Mouse (Mus musculus): ENCODE results near the gene B230118H07Rik.

The B230118H07Rik gene

DNA sequence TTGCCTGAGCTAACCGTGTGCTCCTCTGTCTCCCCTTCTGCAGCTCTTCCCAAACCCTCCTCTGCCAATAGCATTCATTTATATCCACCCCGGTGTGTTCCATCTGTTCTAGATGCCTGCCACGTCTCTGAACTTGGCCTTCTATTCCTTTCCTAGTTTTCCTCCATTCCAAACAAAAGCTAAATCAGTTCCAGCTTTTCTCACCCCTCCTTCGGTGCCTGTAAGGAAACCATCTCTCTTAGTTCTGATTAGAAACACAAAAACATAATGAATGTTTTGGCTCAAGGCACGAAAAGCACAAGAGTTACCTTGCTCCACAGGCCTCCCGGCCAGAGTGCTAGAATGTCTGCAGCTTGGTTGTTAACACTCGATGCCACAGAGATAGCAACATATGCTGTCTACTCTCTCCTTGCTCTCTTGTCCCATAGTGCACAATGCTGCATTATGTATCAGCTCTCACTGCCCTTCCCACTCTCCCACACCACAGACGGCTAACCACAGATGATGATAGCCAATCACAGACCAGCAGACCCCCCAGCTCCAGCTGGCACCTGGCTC is at the start of gene B230118H07Rik, which contains the start of gene Rag1:
Gene B230118H07Rik, minus strand, starts transcription at position 419 of the 558 bp plus-strand sequence.
Gene Rag1, minus strand, starts transcription at position 388 of the 558 bp plus-strand sequence.
- no peak for DNase-seq

DNA sequence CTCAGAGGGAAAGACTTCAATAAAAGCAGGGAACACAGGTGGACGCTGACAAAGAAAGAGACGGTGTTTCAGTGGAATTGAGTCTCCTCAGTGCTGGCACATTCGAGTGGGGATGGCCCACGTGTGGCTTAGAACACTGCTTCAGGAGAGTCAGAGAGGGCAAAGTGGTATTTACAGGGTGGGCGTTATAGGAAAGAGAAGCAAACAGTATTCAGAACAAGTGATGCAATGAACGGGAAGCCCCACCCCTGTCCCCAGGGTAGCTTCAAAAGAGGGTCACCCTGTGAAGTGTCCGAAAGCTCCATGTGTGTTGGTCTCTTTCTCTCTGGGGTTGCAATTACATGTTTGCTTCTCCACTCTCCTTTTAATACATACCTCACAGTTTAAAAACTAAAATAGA is 46.3 kb upstream of the B230118H07Rik start:
- no peak for DNase-seq

DNA sequence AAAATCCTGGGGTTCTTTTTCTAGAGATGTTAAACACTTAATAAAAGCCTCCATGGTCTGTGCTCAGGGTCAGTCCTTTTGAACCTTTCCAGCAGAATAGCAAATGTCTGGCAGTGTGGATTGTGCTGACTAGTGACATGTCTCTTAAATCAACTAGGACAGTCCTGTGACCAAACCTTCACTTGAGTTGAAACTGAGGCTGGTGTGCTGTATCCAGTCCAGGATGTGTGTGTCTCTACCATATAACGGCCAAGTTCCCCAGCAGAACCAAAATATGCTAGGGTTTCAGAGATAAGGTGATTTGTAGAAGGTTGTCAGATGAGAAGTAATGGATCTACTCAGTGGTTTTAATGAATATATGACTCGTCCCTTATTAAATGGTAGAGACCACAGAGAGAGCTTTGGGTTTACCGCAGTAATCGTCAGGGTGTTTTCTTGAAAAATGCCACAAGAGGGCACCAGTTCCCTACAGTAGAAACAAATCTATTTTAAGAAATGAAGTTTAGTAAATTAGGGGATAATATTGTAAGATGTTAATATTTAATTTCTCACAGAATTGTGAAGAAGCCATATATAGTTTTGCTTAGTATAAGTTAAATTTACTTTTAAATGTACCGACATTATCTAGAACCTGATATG is 44.4 kb upstream of the B230118H07Rik start:
- DNase-seq, result no peak

DNA sequence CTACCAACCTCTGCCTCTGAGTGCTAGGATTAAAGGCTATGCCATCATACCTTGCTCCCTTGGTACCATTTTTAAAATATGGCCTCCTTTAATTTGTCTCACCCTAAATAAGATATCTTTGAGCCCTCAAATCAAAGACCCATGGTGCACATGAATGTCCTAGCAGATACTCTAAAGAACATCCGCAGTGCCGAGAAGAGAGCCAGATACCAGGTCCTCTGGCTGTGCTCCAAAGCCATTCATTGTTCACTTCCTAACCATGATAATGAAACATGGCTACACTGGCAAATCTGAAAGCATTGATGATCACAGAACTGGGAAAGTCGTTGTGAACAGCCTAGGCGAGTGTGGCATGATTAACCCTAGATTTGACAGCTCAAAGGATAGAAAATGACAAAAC is 43.7 kb upstream of the B230118H07Rik start:
- DNase-seq, result no peak

DNA sequence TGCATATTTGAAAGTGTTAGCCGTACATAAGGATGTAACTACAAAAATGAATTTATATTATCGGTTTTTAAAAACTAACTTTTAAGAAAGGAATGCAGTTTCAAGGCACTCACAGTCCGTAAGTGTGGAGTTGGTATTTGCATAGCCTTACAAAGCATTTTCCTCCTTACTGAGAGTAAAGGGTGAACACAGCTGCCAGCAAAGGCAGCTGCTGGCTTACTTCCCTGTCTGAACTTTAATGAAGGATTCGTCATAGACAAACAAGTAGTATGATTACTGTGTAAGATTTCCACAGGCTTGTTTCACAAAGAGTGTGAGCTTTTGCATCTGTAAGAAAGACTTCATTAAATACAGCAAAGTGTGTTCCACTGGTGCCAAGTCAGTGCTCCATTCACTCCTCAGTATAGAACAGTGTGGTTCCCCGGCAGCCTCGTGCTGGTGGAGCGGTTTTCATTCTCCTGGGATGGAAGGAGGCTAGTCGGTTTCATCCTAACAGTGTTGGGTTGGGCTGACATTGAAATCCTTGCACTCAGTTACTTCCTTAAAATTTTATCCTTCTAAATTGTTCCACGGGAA is 41.0 kb upstream of the B230118H07Rik start:
- peak; percentile 14 to 37 for DNase-seq

DNA sequence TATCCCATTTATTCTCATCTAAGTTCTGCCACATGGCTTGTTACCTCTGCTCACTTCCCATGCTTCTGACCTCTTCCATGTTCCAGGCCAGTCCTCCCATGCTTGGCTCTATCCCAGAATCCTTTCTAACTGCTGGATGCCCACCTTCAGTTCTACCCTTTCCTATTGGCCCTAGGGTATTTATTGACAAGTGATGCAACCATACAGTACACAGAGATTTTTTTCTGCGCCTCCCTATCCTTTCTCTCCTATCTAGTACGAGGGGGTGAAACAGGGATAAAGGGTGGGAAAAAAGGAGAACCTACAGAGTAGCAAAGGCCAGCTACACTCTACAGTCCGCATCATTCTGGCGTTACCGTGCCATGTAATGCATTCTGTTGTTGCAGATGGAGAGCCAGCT is 38.7 kb upstream of the B230118H07Rik start:
- no peak for DNase-seq

DNA sequence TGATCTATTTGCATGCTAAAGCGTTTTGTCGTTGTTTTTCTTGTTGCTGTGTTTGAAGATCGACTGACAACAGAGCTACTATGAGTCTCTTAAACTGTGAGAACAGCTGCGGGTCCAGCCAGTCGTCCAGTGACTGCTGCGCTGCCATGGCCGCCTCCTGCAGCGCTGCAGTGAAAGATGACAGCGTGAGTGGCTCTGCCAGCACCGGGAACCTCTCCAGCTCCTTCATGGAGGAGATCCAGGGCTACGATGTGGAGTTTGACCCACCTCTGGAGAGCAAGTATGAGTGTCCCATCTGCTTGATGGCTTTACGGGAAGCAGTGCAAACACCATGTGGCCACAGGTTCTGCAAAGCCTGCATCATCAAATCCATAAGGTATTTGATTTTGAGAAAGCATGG is 35.1 kb upstream of the B230118H07Rik start:
- no peak for DNase-seq

DNA sequence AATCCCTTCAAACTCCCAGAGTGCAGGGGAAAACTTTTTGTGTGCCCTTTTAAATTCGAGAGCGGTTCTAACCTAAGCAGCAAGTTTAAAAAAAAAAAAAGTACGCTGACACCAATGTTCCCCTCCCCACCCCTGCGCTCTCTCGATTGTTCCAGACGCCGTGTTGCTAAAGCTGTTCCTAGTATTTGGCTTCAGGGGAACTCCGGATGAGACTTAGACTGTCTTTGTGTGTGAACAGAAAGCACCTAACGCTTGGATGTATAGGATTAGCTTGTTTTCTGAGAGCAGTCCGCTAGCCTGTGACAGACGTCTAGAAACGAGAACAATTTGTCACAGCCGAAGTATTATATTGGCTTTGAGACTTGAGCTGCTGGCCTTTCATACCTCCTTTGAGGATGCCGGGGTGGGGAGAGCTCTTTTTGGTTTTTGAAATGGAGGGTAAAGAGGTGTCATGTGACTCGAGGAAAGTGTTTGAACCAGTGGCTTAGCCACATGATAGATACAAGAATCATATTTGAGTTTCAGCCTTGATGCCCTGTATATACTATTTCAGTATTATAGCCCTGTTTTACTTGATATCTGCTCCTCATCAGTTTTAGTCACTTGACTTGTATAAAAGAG is 29.9 kb upstream of the B230118H07Rik start:
- peak; percentile 9 to 20 for DNase-seq

DNA sequence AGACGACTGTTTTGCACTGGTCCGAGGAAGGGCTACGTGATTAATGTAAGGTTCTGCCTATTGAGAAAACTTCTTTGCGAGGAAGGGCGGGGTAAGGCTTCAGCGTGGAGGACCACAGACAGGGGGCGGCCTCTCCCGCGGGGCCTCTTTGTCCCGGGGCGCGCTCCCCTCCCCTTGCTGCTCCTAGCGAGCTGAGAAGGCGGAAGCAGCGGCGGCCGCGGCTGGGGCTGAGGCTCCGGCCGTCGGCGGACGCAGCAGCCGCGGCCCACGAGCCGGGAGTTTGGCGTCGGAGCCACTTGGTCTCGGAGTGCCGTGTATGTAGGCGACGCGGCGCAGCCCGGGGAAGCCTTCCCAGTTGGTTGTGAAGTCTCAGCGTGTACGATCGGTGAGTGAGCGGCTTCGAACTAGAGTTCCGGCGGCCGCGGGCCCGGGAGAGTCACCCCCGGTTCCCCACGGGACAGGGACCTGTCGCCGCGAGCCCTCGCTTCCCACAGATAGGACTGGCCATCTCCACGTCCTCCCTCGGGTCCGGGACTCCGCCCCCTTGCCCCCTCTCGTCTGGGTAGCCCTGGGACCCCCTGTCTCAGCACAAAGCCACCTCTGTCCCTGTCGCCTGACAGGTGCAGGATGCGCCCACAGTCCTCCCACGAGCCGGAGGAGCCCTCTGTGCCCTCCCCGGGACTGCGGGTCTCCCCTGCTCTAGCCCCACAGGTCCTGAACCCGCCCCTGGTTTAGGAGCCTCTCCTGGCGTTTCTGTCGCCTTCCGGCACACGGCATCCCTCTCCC is 29.1 kb upstream of the B230118H07Rik start, which contains the start of gene Traf6:
Gene Traf6, plus strand, starts transcription at position 194 of the 786 bp plus-strand sequence.
- DNase-seq, result peak; percentile 87 to 91

DNA sequence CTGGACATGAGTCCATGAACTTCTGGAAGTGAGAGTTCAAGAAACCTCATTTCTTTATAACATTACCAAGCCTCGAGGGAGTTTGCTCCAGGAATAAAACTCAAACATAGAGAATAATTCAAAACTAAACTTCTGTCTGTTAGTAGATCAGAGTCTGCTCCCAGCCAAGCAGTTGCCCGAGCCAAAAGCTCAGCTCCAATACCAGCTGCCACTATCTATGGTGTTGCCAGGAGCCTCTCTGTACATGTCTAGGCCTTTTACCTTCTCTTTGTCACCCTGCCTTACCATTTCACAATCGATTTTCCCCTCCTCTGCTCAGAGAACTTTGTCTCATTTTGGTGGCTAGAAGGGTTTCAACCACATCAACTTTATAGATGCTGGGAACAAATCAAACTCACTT is 24.2 kb upstream of the B230118H07Rik start:
- DNase-seq, result no peak

DNA sequence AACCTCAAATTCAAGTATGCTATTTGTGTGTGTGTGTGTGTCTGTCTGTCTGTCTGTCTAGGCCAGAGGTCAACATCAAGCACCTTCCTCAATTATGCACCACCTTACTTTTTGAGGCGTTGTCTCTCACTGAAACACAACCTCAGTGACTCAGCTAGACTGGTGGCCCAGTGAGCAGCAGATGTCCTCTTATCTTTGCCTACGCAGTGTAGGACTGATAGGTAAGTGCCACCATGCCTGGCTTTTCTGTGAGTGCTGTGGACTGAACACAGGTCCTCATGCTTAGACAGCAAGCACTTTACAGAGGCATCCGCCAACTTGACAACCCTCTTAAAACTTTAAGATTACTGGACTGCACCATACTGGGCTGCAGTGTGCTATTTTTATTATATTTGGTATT is 19.4 kb upstream of the B230118H07Rik start:
- DNase-seq, result no peak

DNA sequence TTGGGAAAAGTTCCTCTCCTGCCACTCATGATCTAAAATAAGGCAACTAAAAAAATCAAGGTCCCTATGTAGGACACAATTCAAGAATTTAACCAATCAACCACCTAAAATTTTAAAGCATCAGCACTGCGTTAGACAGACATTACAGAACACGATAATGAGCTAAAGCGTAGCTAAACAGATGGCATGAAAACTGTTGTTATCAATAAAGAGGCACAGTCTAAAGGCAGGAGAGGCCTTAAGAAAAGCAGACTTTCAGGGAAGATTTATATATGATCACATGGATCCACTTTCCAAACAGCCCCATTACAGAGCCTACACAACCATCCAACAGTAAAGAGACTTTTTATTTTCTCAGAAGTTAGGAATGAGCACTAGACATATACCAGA is 16.4 kb upstream of the B230118H07Rik start:
- DNase-seq, result no peak

DNA sequence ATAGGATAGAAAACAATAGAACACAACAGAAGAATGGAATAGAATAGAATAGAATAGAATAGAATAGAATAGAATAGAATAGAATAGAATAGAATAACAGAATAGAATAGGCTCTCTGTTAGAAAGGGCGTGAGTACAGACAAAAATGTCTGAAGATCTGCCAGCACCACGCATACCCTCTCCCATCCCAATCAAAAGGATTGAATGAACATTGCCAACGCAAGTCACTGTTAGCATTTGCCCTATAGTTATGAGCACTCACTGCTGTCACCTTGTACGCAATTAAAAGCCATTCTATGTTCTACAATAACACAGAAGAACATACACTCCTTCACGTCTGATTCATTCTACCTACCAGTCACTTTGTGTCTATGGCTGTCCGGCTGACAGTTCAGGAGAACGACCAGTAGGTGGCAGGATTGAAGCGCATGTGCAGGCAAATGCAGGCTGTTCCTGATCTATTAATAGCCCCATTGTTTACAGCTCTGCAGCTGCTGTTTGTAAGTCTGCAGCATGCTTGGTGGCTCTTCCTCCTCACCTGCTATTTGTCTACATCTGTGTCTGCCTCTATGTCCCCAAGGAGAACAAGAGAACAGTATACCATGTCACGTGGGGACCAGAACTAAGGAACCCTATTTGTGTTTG is 15.8 kb upstream of the B230118H07Rik start:
- DNase-seq, result peak; percentile 55 to 68

DNA sequence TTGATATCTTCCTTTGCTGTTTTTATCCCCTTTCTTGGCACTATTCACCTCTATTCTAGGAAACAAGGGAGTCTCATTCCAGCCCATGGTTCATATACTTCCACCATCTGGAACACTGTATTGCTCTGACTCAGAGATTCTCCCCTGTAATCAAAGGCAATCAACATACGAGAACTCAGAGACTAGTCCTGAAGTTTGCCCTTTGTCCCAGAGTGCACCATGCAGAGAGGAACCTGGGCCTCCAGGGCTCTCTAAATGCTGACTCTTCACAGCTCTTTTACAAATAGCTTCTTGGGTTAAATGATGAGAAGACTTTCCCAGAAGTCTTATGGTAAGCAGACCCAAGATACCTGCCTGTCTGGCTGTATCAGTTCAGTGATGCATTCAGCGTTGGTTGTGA is 11.2 kb upstream of the B230118H07Rik start:
- no peak for DNase-seq

DNA sequence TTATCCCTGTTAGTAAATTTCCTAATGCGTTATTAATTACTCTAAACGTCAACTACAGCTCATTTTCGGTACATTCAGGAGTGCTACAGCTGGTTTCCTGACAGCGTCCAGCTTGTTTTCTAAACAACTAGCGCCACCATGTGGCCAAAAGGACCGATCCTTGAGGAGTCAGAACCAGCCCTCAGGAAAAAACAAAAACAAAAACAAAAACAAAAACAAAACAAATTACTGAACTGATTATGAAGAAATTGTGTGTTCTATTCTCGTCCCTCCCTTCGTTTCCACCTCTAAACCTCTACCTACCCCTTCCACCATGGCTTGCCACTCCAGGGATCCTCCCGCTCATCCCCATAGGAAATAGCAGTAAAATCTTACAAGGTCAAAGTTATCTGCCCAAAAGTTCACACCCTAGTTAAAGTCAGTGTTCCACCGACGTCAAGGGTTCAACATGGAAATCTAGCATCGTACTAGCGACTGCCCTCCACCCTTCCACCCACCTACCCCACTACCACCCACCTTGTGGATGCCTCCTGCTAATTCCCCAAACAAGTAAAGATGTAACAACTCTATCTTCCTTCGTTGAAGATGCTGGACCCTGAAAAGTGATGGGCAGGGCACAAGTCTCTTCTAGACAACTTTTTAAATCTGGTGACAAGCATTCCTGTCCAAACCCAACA is 3.7 kb upstream of the B230118H07Rik start:
- DNase-seq, result peak; percentile 42 to 46

DNA sequence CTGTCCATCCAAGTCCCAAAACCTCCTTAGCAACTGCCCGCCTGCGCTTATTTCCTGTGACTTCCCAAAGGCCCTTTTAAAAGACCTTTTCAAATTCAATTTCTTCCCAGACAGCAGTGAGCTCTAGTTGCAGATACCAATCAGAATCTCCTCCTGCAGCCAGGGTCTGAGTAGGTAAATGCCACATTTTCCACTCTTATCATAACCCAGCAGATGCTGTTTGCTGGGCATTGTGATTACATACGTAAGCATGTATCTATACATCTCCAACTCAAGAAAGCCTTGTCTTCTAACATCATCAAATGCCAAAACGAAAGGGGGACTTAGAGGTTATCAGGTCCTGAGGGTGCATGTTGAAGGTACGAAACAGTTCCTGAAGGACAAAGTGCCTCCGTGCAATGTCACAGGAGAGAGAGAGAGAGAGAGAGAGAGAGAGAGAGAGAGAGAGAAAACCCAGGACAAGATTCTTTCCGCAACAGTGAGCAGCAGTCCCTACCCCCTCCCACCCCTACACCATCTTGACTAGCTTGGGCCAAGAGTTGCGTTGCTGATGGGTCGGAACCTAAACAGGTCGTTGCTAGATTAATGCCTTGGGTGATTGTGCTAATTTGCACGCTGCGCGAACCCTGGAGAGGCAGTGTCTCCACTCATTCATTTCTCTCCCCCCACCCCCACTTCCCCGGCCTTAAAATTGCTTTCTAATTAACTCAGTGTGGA is 3.0 kb upstream of the B230118H07Rik start:
- no peak for DNase-seq

DNA sequence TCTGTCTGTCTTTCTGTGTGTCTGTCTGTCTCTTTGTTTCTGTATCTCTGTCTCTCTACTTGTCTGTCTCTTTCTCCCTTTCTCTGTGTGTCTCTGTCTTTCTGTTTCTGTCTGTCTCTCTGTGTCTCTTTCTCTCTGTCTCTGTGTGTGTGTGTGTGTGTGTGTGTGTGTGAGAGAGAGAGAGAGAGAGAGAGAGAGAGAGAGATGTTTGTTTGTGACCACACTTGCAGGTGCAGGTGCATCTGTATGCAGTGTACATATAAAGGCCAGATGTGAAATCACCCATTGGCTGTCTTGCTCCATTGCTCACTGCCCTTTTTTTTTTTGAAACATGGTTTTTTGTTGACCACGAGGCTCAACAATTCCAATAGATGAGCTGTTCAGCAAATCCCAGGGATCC is 1.1 kb upstream of the B230118H07Rik start:
- no peak for DNase-seq

DNA sequence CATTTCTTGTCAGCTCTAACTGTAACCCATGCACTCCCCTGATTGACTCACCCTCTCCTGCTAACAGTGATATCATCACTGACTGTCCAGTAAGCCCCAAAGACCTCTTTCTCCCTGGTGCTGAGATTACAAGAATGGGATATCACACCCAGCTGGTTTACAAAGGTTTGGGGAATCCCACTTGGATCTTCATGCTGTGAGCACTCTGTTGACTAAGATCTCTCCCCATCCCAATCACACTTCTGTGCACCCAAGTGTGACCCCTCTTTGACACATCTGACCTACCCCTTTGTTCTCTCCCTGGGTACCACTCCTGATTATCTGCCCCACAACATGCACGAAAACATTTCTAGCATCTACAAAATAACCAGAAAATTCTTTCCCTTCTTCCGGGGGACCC is 971 bp downstream of the B230118H07Rik start:
- DNase-seq, result no peak

DNA sequence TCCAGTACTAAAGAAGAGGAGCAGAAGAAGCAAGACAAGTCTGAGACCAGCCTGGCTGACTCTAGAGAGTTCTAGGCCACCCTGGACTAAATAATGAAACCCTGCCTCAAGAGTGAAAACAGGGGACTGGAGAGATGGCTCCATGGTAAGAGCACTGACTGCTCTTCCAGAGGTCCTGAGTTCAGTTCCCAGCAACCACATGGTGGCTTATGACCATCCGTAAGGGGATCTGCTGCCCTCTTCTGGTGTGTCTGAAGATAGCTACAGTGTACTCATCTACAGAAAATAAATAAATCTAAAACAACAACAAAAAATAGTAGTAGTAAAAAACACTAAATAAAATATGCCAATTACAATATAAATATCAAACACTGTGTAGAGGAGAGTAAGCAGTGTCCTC is 3.5 kb downstream of the B230118H07Rik start:
- no peak for DNase-seq

DNA sequence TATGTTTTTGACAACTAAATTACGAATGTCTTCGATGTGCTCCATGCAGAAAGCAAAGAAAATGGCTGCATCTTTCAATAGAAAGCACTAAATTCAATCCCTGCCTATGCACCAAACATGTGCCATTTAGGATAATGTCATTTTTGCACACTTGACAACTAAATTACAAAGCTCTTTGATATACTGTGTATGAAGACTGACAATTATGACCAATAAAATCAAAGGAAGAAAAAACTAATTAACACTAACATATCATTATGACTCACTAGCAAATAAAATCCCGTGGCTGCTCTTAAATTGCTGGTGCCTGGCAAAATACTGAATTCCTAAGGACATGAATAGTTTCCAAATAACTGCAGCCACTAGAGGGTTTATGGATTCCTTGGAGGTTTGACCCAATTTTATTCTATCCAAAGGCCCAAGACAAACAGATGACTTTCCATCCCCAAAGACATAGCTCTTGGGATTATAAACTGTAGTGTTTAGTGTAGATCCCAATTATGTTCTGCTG is 9.4 kb downstream of the B230118H07Rik start:
- DNase-seq, result no peak
